Mouse (Mus musculus): ENCODE data around the gene Gdf15. TPM values are rescaled to one million over a fixed set of nuclear protein-coding genes. Genes with fewer than 3 reads are reported as not detected.

Gene Gdf15
- polyA plus RNA-seq, 1 experiment from 2014 or later = 4.3 TPM

GRCm38 (mm10) chr8:70613763-70614162, 18.5 kb downstream of the Gdf15 start:
- 9% methylated on average over 1 of the region's 1 CpGs for WGBS (ENCODE audit: insufficient replicate concordance)
- H3K9ac ChIP-seq = no peak overlapping the region
- no peak overlapping the region; the same call in 1 of the 2 replicates for H3K27ac ChIP-seq (replicated peaks)
- peaks cover 93% of the 10 kb centered on the region for H3K4me1 ChIP-seq (replicated peaks)
- no peaks in the 10 kb centered on the region for H3K36me3 ChIP-seq (replicated peaks)
- no peak overlapping the region for H3K4me3 ChIP-seq (replicated peaks)
- H3K4me2 ChIP-seq = no peak overlapping the region
- H3K9me3 ChIP-seq (replicated peaks) = no peaks in the 10 kb centered on the region
- no peak for ATAC-seq (ENCODE audit: insufficient read depth)
- H3K27me3 ChIP-seq = peaks cover 11% of the 10 kb centered on the region

- peak; percentile 30 for ATAC-seq (ENCODE audit: insufficient read depth)
- peak overlapping the region; percentile 100 for H3K4me2 ChIP-seq
- peak overlapping the region; percentile 76 for H3K4me3 ChIP-seq (replicated peaks)
- no peaks in the 10 kb centered on the region for H3K9me3 ChIP-seq (replicated peaks)
- no peaks in the 10 kb centered on the region for H3K36me3 ChIP-seq (replicated peaks)
- H3K9ac ChIP-seq = peak overlapping the region; percentile 69
- H3K4me1 ChIP-seq (replicated peaks) = peaks cover 93% of the 10 kb centered on the region
- peaks cover 16% of the 10 kb centered on the region for H3K27me3 ChIP-seq
- under 1% methylated on average over 6 of the region's 6 CpGs for WGBS (ENCODE audit: insufficient replicate concordance)
- H3K27ac ChIP-seq (replicated peaks) = peak overlapping the region; percentile 87
Measured at GRCm38 (mm10) chr8:70611849-70612248, 20.4 kb downstream of the Gdf15 start.

- Histone ChIP-seq H3K4me2 (peak overlapping the region; percentile 100), H3K27ac (replicated peaks) (peak overlapping the region; percentile 87), H3K36me3 (replicated peaks) (no peaks in the 10 kb centered on the region), H3K4me1 (replicated peaks) (peaks cover 93% of the 10 kb centered on the region), H3K27me3 (peaks cover 16% of the 10 kb centered on the region), H3K4me3 (replicated peaks) (peak overlapping the region; percentile 76), H3K9ac (peak overlapping the region; percentile 69), H3K9me3 (replicated peaks) (no peaks in the 10 kb centered on the region)
- under 1% methylated on average over 54 of the region's 54 CpGs for WGBS (ENCODE audit: insufficient replicate concordance)
- ATAC-seq (ENCODE audit: insufficient read depth) = peak; percentile 51
Measured at GRCm38 (mm10) chr8:70610796-70611771, 21.2 kb downstream of the Gdf15 start.

GRCm38 (mm10) chr8:70609849-70610795, 22.1 kb downstream of the Gdf15 start:
- WGBS (ENCODE audit: insufficient replicate concordance) = under 1% methylated on average over 45 of the region's 45 CpGs
- peaks cover 90% of the 10 kb centered on the region for H3K4me1 ChIP-seq (replicated peaks)
- ATAC-seq (ENCODE audit: insufficient read depth) = peak; percentile 51
- H3K36me3 ChIP-seq (replicated peaks) = no peaks in the 10 kb centered on the region
- H3K4me2 ChIP-seq = peak overlapping the region; percentile 100
- peak overlapping the region; percentile 85 for H3K27ac ChIP-seq (replicated peaks)
- H3K9ac ChIP-seq = peak overlapping the region; percentile 69
- H3K27me3 ChIP-seq = peaks cover 16% of the 10 kb centered on the region
- no peaks in the 10 kb centered on the region for H3K9me3 ChIP-seq (replicated peaks)
- H3K4me3 ChIP-seq (replicated peaks) = peak overlapping the region; percentile 76

- H3K9me3 ChIP-seq (replicated peaks) = no peaks in the 10 kb centered on the region
- ATAC-seq (ENCODE audit: insufficient read depth) = peak; percentile 32
- no peaks in the 10 kb centered on the region for H3K36me3 ChIP-seq (replicated peaks)
- H3K4me2 ChIP-seq = peak overlapping the region; percentile 100
- peak overlapping the region; percentile 69 for H3K9ac ChIP-seq
- H3K4me3 ChIP-seq (replicated peaks) = peak overlapping the region; percentile 76
- peak overlapping the region; percentile 85 for H3K27ac ChIP-seq (replicated peaks)
- peaks cover 87% of the 10 kb centered on the region for H3K4me1 ChIP-seq (replicated peaks)
- peaks cover 16% of the 10 kb centered on the region for H3K27me3 ChIP-seq
- under 1% methylated on average over 39 of the region's 39 CpGs for WGBS (ENCODE audit: insufficient replicate concordance)
Measured at GRCm38 (mm10) chr8:70609368-70609848, 22.8 kb downstream of the Gdf15 start.

- Histone ChIP-seq H3K4me3 (replicated peaks) (peak within 1 kb of the TSS; percentile 76), H3K27me3 (peaks cover 16% of the 10 kb centered on the region), H3K9me3 (replicated peaks) (no peaks in the 10 kb centered on the region), H3K4me2 (peak within 1 kb of the TSS; percentile 100), H3K27ac (replicated peaks) (peak within 1 kb of the TSS; percentile 85), H3K4me1 (replicated peaks) (peaks cover 85% of the 10 kb centered on the region), H3K9ac (peak within 1 kb of the TSS; percentile 74), H3K36me3 (replicated peaks) (no peaks in the 10 kb centered on the region)
- no peak for ATAC-seq (ENCODE audit: insufficient read depth)
- 2% methylated on average over 26 of the region's 26 CpGs for WGBS (ENCODE audit: insufficient replicate concordance)
Measured at GRCm38 (mm10) chr8:70608749-70609367, 23.4 kb downstream of the Gdf15 start, which contains the start of gene Ssbp4. TSS of gene Ssbp4 (minus strand) at chr8:70608872.

- peak; percentile 3; the same call in 1 of the 2 replicates for ATAC-seq (ENCODE audit: insufficient read depth)
- peaks cover 81% of the 10 kb centered on the region for H3K4me1 ChIP-seq (replicated peaks)
Measured at GRCm38 (mm10) chr8:70607898-70608748, 24.1 kb downstream of the Gdf15 start.

GRCm38 (mm10) chr8:70607603-70607897, 24.7 kb downstream of the Gdf15 start:
- Histone ChIP-seq H3K4me1 (replicated peaks) (peaks cover 81% of the 10 kb centered on the region), H3K36me3 (replicated peaks) (peaks cover 6% of the 10 kb centered on the region; the same call in 1 of the 2 replicates), H3K9ac (peak overlapping the region; percentile 74), H3K9me3 (replicated peaks) (no peaks in the 10 kb centered on the region), H3K27me3 (peaks cover 16% of the 10 kb centered on the region), H3K4me2 (peak overlapping the region; percentile 100), H3K27ac (replicated peaks) (peak overlapping the region; percentile 85), H3K4me3 (replicated peaks) (peak overlapping the region; percentile 76)
- ATAC-seq (ENCODE audit: insufficient read depth) = no peak
- WGBS (ENCODE audit: insufficient replicate concordance) = 10% methylated on average over 6 of the region's 6 CpGs

More at GRCm38 (mm10) chr8:70607898-70608748, 24.1 kb downstream of the Gdf15 start:
- no peaks in the 10 kb centered on the region for H3K9me3 ChIP-seq (replicated peaks)
- peaks cover 16% of the 10 kb centered on the region for H3K27me3 ChIP-seq
- peaks cover under 1% of the 10 kb centered on the region; the same call in 1 of the 2 replicates for H3K36me3 ChIP-seq (replicated peaks)
- H3K9ac ChIP-seq = peak overlapping the region; percentile 74
- WGBS (ENCODE audit: insufficient replicate concordance) = under 1% methylated on average over 84 of the region's 84 CpGs
- H3K4me3 ChIP-seq (replicated peaks) = peak overlapping the region; percentile 76
- peak overlapping the region; percentile 100 for H3K4me2 ChIP-seq
- H3K27ac ChIP-seq (replicated peaks) = peak overlapping the region; percentile 85

GRCm38 (mm10) chr8:70606780-70607602, 25.3 kb downstream of the Gdf15 start:
- peak overlapping the region; percentile 74; the same call in 1 of the 2 replicates for H3K9ac ChIP-seq
- no peak for ATAC-seq (ENCODE audit: insufficient read depth)
- peaks cover 16% of the 10 kb centered on the region for H3K27me3 ChIP-seq
- peaks cover 83% of the 10 kb centered on the region for H3K4me1 ChIP-seq (replicated peaks)
- H3K4me2 ChIP-seq = peak overlapping the region; percentile 100
- no peaks in the 10 kb centered on the region for H3K9me3 ChIP-seq (replicated peaks)
- H3K27ac ChIP-seq (replicated peaks) = no peak overlapping the region; the same call in 1 of the 2 replicates
- H3K36me3 ChIP-seq (replicated peaks) = peaks cover 9% of the 10 kb centered on the region
- H3K4me3 ChIP-seq (replicated peaks) = peak overlapping the region; percentile 76
- 46% methylated on average over 18 of the region's 18 CpGs for WGBS (ENCODE audit: insufficient replicate concordance)
